Comparison of ENCODE assay signal across 30 mouse cellular contexts in the genomic region with DNA sequence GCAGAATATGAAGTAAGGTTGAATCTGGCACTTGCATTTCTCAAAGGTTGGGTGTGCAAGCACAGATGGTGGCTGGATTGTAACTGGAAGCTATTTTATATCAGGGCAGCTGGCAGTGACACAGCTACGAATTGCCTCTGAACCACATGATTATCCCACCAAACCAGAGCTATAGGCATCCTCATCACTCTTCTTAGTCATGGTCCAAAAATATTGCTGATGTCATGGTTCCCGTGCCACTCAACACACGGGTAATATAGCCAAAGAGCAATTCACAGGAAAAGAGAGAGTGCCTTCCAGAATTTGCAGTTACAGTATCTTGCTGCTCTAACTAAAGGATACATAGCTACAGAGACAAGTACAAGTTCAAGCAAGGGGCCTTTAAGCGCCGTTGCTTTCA. TPM values are rescaled to one million over a fixed set of nuclear protein-coding genes. Genes with fewer than 3 reads are reported as not detected.
"Had no signal": no experiment of that assay in that cellular context is flagged by ENCODE, and none has a peak within 500 bp of the region (broad histone marks: within the 10 kb centered on the region; RNA-seq: fewer than 3 reads in every experiment).

No protein-coding gene starts in this region.

- ATAC-seq: hindbrain, embryonic 16.5 days; inflammation-experienced regulatory T-cells, adult 6 months; intestine, embryonic 15.5 days; intestine, postnatal 0 days had no signal

- H3K4me2 ChIP-seq: heart, embryonic 12.5 days; hindbrain, embryonic 12.5 days; hindbrain, embryonic 14.5 days; intestine, embryonic 15.5 days; limb, embryonic 12.5 days; liver, embryonic 11.5 days; liver, embryonic 13.5 days had no signal

- H3K27ac ChIP-seq: gastrocnemius, adult 2 months; heart, adult 2 months; heart, embryonic 10.5 days; hindbrain, embryonic 10.5 days; hindbrain, embryonic 12.5 days; hindbrain, embryonic 14.5 days; intestine, embryonic 15.5 days; layer of hippocampus, adult 2 months; left cerebral cortex, adult 2 months; limb, embryonic 10.5 days; limb, embryonic 12.5 days; liver, embryonic 13.5 days had no signal

- H3K27me3 ChIP-seq: heart, embryonic 12.5 days; hindbrain, embryonic 12.5 days; intestine, embryonic 15.5 days; limb, embryonic 12.5 days; liver, embryonic 13.5 days had no signal

- H3K36me3 ChIP-seq: heart, embryonic 10.5 days; heart, embryonic 12.5 days; hindbrain, embryonic 10.5 days; hindbrain, embryonic 12.5 days; intestine, embryonic 15.5 days; limb, embryonic 10.5 days; limb, embryonic 12.5 days; liver, embryonic 13.5 days had no signal

- H3K9me3 ChIP-seq: heart, embryonic 10.5 days; heart, embryonic 12.5 days; hindbrain, embryonic 10.5 days; hindbrain, embryonic 12.5 days; intestine, embryonic 15.5 days; limb, embryonic 10.5 days; limb, embryonic 12.5 days; liver, embryonic 13.5 days had no signal

- H3K9ac ChIP-seq: heart, embryonic 12.5 days; hindbrain, embryonic 12.5 days; hindbrain, embryonic 14.5 days; intestine, embryonic 15.5 days; limb, embryonic 12.5 days; liver, embryonic 13.5 days had no signal

- DNase-seq: gastrocnemius, adult 2 months; gastrocnemius, postnatal 10 days; gastrocnemius, postnatal 25 days; heart, adult 2 months; heart, postnatal 10 days; heart, postnatal 4 days; kidney, adult 18-20 months; kidney, adult 8-10 months; kidney, postnatal 10 days; kidney, postnatal 25 days; kidney, postnatal 4 days; liver; liver, embryonic 13.5 days had no signal

- H3K4me1 ChIP-seq: heart, embryonic 10.5 days; heart, embryonic 12.5 days; hindbrain, embryonic 10.5 days; hindbrain, embryonic 12.5 days; intestine, embryonic 15.5 days; liver, embryonic 13.5 days had no signal

- H3K4me3 ChIP-seq: gastrocnemius, adult 2 months; heart, adult 2 months; heart, embryonic 10.5 days; heart, embryonic 12.5 days; hindbrain, embryonic 10.5 days; hindbrain, embryonic 12.5 days; intestine, embryonic 15.5 days; layer of hippocampus, adult 2 months; left cerebral cortex, adult 2 months; limb, embryonic 10.5 days; limb, embryonic 12.5 days; liver, embryonic 13.5 days had no signal

RNA-seq across cellular contexts. Expression of gene Pax3, which starts 37.4 kb away (rescaled TPM):
- total RNA-seq: gastrocnemius, adult 2 months; granulocyte monocyte progenitor cell, adult 5-6 weeks; heart, adult 2 months; layer of hippocampus, adult 2 months; layer of hippocampus, postnatal 25 days; left cerebral cortex, adult 2 months; left cerebral cortex, postnatal 36 days had no signal
- polyA plus RNA-seq: inflammation-experienced regulatory T-cells, adult 6 months; intestine, embryonic 15.5 days; intestine, postnatal 0 days had no signal
